Mouse (Mus musculus) adrenal gland, adult 10 weeks (tissue): ENCODE measurements around the gene Diablo. TPM values are rescaled to one million over a fixed set of nuclear protein-coding genes. Genes with fewer than 3 reads are reported as not detected.

Source experiments
- polyA plus RNA-seq: library from polyadenylated mRNA; stranded (reverse); fragments of 350-450 nt; fragmentation: Illumina TruSeq; extraction: RNeasy Lipid Tissue Mini Kit (QIAGEN cat#74804); gene quantifications from one replicate; pipeline ENCODE4 v1.2.3, GENCODE M21; 2014; ENCODE audit warnings: low read depth, low replicate concordance

Diablo gene
- 178 TPM for polyA plus RNA-seq

GRCm38 (mm10) chr5:123523692-123524392, at the start of gene Diablo:
Gene Diablo (minus strand): TSS chr5:123524176.

GRCm38 (mm10) chr5:123572357-123573186, 48.6 kb upstream of the Diablo start, which contains the start of gene Vps33a:
Gene Vps33a (minus strand): TSS chr5:123573038.

GRCm38 (mm10) chr5:123525281-123525680, 1.3 kb upstream of the Diablo start, which contains the start of gene Gm49027:
Gene Gm49027 (minus strand): TSS chr5:123525488.

GRCm38 (mm10) chr5:123510160-123510559, 13.8 kb downstream of the Diablo start, which contains the start of gene B3gnt4:
Gene B3gnt4 (plus strand): TSS chr5:123510460.

GRCm38 (mm10) chr5:123489112-123489785, 34.7 kb downstream of the Diablo start, which contains the start of the genes Lrrc43 and Il31:
Gene Lrrc43 (plus strand): TSS chr5:123489305.
Gene Il31 (minus strand): TSS chr5:123489489.

Other genes with a start within 250 kb of the Diablo start
- gene Bcl7a, start 180.3 kb downstream of the Diablo start, polyA plus RNA-seq, result 4.0 TPM
- 7.8 TPM for gene Mlxip, start 129.4 kb downstream of the Diablo start, polyA plus RNA-seq
- not detected for gene Lrrc43, start 34.9 kb downstream of the Diablo start, polyA plus RNA-seq
- gene Il31, start 34.7 kb downstream of the Diablo start, polyA plus RNA-seq, result not detected
- gene B3gnt4, start 13.7 kb downstream of the Diablo start, polyA plus RNA-seq, result not detected
- not detected for gene Gm49027, start 1.3 kb upstream of the Diablo start, polyA plus RNA-seq
- 26.0 TPM for gene Vps33a, start 48.9 kb upstream of the Diablo start, polyA plus RNA-seq
- 86.7 TPM for gene Clip1, start 160.4 kb upstream of the Diablo start, polyA plus RNA-seq
- gene Zcchc8, start 196.9 kb upstream of the Diablo start, polyA plus RNA-seq, result 91.6 TPM
- 297 TPM for gene Rsrc2, start 225.2 kb upstream of the Diablo start, polyA plus RNA-seq
- gene Kntc1, start 225.5 kb upstream of the Diablo start, polyA plus RNA-seq, result 2.4 TPM